Mouse (Mus musculus) liver, embryonic 15.5 days (tissue): ENCODE results near the gene Sult6b2. TPM values are rescaled to one million over a fixed set of nuclear protein-coding genes. Genes with fewer than 3 reads are reported as not detected.

Experiments
- ATAC-seq: fragments of 200-750 bp; cut with Nextera tagmentation; 2 replicates; pipeline ENCODE4 v1.8.0; 2017; ENCODE audit warnings: moderate number of reproducible peaks, mild to moderate bottlenecking, moderate library complexity; ENCODE audit not compliant: insufficient read depth
- H3K27ac ChIP-seq: fragments of 300-500 bp; sonication (generic); replicated peaks from 2 replicates; pipeline ENCODE4 v1.5.1; 2015; ENCODE audit warnings: mild to moderate bottlenecking, inconsistent platforms
- H3K27me3 ChIP-seq: fragments of 300-500 bp; sonication (generic); 2 replicates; pipeline ENCODE4 v1.6.1; 2015; ENCODE audit warnings: mild to moderate bottlenecking, inconsistent platforms
- H3K36me3 ChIP-seq: fragments of 300-500 bp; sonication (generic); replicated peaks from 2 replicates; pipeline ENCODE4 v1.6.1; 2015; ENCODE audit warnings: moderate library complexity, mild to moderate bottlenecking, inconsistent platforms
- H3K4me1 ChIP-seq: fragments of 300-500 bp; sonication (generic); replicated peaks from 2 replicates; pipeline ENCODE4 v1.6.1; 2015; ENCODE audit warnings: inconsistent platforms
- H3K4me2 ChIP-seq: fragments of 300-500 bp; sonication (generic); 2 replicates; pipeline ENCODE4 v1.6.1; 2015; ENCODE audit warnings: moderate library complexity, mild to moderate bottlenecking, inconsistent platforms
- H3K4me3 ChIP-seq: fragments of 300-500 bp; sonication (generic); replicated peaks from 2 replicates; pipeline ENCODE4 v1.5.1; 2015; ENCODE audit warnings: mild to moderate bottlenecking, inconsistent platforms
- H3K9ac ChIP-seq: fragments of 300-500 bp; sonication (generic); 2 replicates; pipeline ENCODE4 v1.6.1; 2015; ENCODE audit warnings: moderate library complexity, mild to moderate bottlenecking, inconsistent platforms
- H3K9me3 ChIP-seq: fragments of 300-500 bp; sonication (generic); replicated peaks from 2 replicates; pipeline ENCODE4 v1.6.1; 2016; ENCODE audit warnings: inconsistent platforms
- WGBS: fragments of 180-500 bp; shearing (Covaris S2); methylation state at CpG from one replicate; pipeline ENCODE4 v1.1.7; 2015; ENCODE audit warnings: mixed read lengths; ENCODE audit not compliant: insufficient replicate concordance; 5-methylcytosine and 5-hydroxymethylcytosine counted together
- polyA plus RNA-seq: library from polyadenylated mRNA; unstranded; fragments of >200 nt; fragmentation: Nextera tagmentation; extraction: Ambion mirVana; gene quantifications from 2 replicates; pipeline ENCODE4 v1.2.1, GENCODE M21; 2015

Sult6b2 gene
- polyA plus RNA-seq, 1 experiment from 2014 or later: 0.03 TPM

- Histone ChIP-seq H3K36me3 (no peaks in the 10 kb centered on the region), H3K27me3 (peaks cover 6% of the 10 kb centered on the region; the same call in 1 of the 2 replicates), H3K4me1 (peaks cover 13% of the 10 kb centered on the region), H3K4me3 (no peak overlapping the region), H3K9ac (no peak overlapping the region), H3K4me2 (no peak overlapping the region), H3K27ac (no peak overlapping the region), H3K9me3 (no peaks in the 10 kb centered on the region)
- no peak for ATAC-seq
- WGBS: 42% methylated on average over 4 of the region's 4 CpGs
Observed at GRCm38 (mm10) chr6:142834911-142835310, 30.6 kb upstream of the Sult6b2 start.

GRCm38 (mm10) chr6:142831706-142832105 is 27.4 kb upstream of the Sult6b2 start:
- WGBS: 10% methylated on average over 3 of the region's 3 CpGs
- H3K4me1 ChIP-seq: peaks cover 13% of the 10 kb centered on the region
- no peak overlapping the region for H3K27ac ChIP-seq
- no peak overlapping the region for H3K4me2 ChIP-seq
- H3K36me3 ChIP-seq: no peaks in the 10 kb centered on the region
- ATAC-seq: no peak
- H3K9me3 ChIP-seq: no peaks in the 10 kb centered on the region
- H3K27me3 ChIP-seq: peaks cover 9% of the 10 kb centered on the region; the same call in 1 of the 2 replicates
- H3K4me3 ChIP-seq: no peak overlapping the region
- no peak overlapping the region for H3K9ac ChIP-seq

- H3K4me2 ChIP-seq: peak overlapping the region; percentile 16; the same call in 1 of the 2 replicates
- H3K36me3 ChIP-seq: no peaks in the 10 kb centered on the region
- no peak overlapping the region for H3K9ac ChIP-seq
- H3K27ac ChIP-seq: no peak overlapping the region
- peak; percentile 73 for ATAC-seq
- no peaks in the 10 kb centered on the region for H3K9me3 ChIP-seq
- peaks cover 13% of the 10 kb centered on the region for H3K4me1 ChIP-seq
- no peak overlapping the region for H3K4me3 ChIP-seq
- peaks cover 9% of the 10 kb centered on the region; the same call in 1 of the 2 replicates for H3K27me3 ChIP-seq
- WGBS: 3% methylated on average over 8 of the region's 8 CpGs
Observed at GRCm38 (mm10) chr6:142831243-142831642, 26.9 kb upstream of the Sult6b2 start.

- Histone ChIP-seq H3K36me3 (no peaks in the 10 kb centered on the region), H3K4me3 (no peak overlapping the region), H3K27ac (no peak overlapping the region), H3K9me3 (no peaks in the 10 kb centered on the region), H3K4me2 (no peak overlapping the region), H3K27me3 (peaks cover 9% of the 10 kb centered on the region; the same call in 1 of the 2 replicates), H3K4me1 (peaks cover 13% of the 10 kb centered on the region), H3K9ac (no peak overlapping the region)
- 54% methylated on average over 3 of the region's 3 CpGs for WGBS
- ATAC-seq: no peak
Observed at GRCm38 (mm10) chr6:142830221-142830620, 25.9 kb upstream of the Sult6b2 start.

- ATAC-seq: no peak
- no peaks in the 10 kb centered on the region for H3K36me3 ChIP-seq
- no peaks in the 10 kb centered on the region for H3K4me1 ChIP-seq
- no peak overlapping the region for H3K27ac ChIP-seq
- no peak overlapping the region for H3K4me2 ChIP-seq
- no peak overlapping the region for H3K4me3 ChIP-seq
- no peaks in the 10 kb centered on the region for H3K9me3 ChIP-seq
- peaks cover 7% of the 10 kb centered on the region; the same call in 1 of the 2 replicates for H3K27me3 ChIP-seq
- 69% methylated on average over 5 of the region's 5 CpGs for WGBS
- H3K9ac ChIP-seq: no peak overlapping the region
Observed at GRCm38 (mm10) chr6:142825449-142825848, 21.1 kb upstream of the Sult6b2 start.

GRCm38 (mm10) chr6:142823008-142823787 is 18.9 kb upstream of the Sult6b2 start:
- Histone ChIP-seq H3K9ac (no peak overlapping the region), H3K27ac (no peak overlapping the region), H3K9me3 (no peaks in the 10 kb centered on the region), H3K27me3 (no peaks in the 10 kb centered on the region), H3K4me2 (no peak overlapping the region), H3K4me1 (no peaks in the 10 kb centered on the region), H3K4me3 (no peak overlapping the region), H3K36me3 (no peaks in the 10 kb centered on the region)
- 39% methylated on average over 5 of the region's 5 CpGs for WGBS
- no peak for ATAC-seq

GRCm38 (mm10) chr6:142818306-142818705 is 14.0 kb upstream of the Sult6b2 start:
- 81% methylated on average over 10 of the region's 10 CpGs for WGBS

GRCm38 (mm10) chr6:142815513-142815912 is 11.2 kb upstream of the Sult6b2 start:
- 65% methylated on average over 3 of the region's 3 CpGs for WGBS
- Histone ChIP-seq H3K9ac (no peak overlapping the region), H3K36me3 (no peaks in the 10 kb centered on the region), H3K27ac (no peak overlapping the region), H3K4me1 (peaks cover 3% of the 10 kb centered on the region; the same call in 1 of the 2 replicates), H3K27me3 (peaks cover 10% of the 10 kb centered on the region; the same call in 1 of the 2 replicates), H3K4me2 (no peak overlapping the region), H3K9me3 (no peaks in the 10 kb centered on the region), H3K4me3 (no peak overlapping the region)
- no peak for ATAC-seq

More at GRCm38 (mm10) chr6:142818306-142818705, 14.0 kb upstream of the Sult6b2 start:
- H3K27ac ChIP-seq: no peak overlapping the region
- no peaks in the 10 kb centered on the region for H3K9me3 ChIP-seq
- H3K4me3 ChIP-seq: no peak overlapping the region
- H3K9ac ChIP-seq: no peak overlapping the region
- H3K4me1 ChIP-seq: peaks cover 3% of the 10 kb centered on the region; the same call in 1 of the 2 replicates
- H3K27me3 ChIP-seq: peaks cover 10% of the 10 kb centered on the region; the same call in 1 of the 2 replicates
- H3K36me3 ChIP-seq: no peaks in the 10 kb centered on the region
- no peak for ATAC-seq
- no peak overlapping the region for H3K4me2 ChIP-seq

- Histone ChIP-seq H3K27me3 (peaks cover 10% of the 10 kb centered on the region; the same call in 1 of the 2 replicates), H3K27ac (no peak overlapping the region), H3K4me2 (peak overlapping the region; percentile 54), H3K9ac (no peak overlapping the region), H3K9me3 (no peaks in the 10 kb centered on the region), H3K4me1 (peaks cover 3% of the 10 kb centered on the region; the same call in 1 of the 2 replicates), H3K4me3 (peak overlapping the region; percentile 41), H3K36me3 (no peaks in the 10 kb centered on the region)
- 5% methylated on average over 15 of the region's 15 CpGs for WGBS
- ATAC-seq: no peak
Observed at GRCm38 (mm10) chr6:142814495-142814921, 10.2 kb upstream of the Sult6b2 start.

- Histone ChIP-seq H3K4me2 (peak overlapping the region; percentile 54), H3K9ac (no peak overlapping the region), H3K4me1 (peaks cover 3% of the 10 kb centered on the region; the same call in 1 of the 2 replicates), H3K4me3 (peak overlapping the region; percentile 41), H3K27me3 (peaks cover 10% of the 10 kb centered on the region; the same call in 1 of the 2 replicates), H3K36me3 (no peaks in the 10 kb centered on the region), H3K9me3 (no peaks in the 10 kb centered on the region), H3K27ac (no peak overlapping the region)
- peak; percentile 28; the same call in 1 of the 2 replicates for ATAC-seq
- WGBS: 58% methylated on average over 10 of the region's 10 CpGs
Observed at GRCm38 (mm10) chr6:142814011-142814410, 9.7 kb upstream of the Sult6b2 start.

GRCm38 (mm10) chr6:142812969-142813368 is 8.7 kb upstream of the Sult6b2 start:
- Histone ChIP-seq H3K9ac (no peak overlapping the region), H3K9me3 (no peaks in the 10 kb centered on the region), H3K4me3 (no peak overlapping the region), H3K36me3 (no peaks in the 10 kb centered on the region), H3K27me3 (peaks cover 10% of the 10 kb centered on the region; the same call in 1 of the 2 replicates), H3K4me2 (no peak overlapping the region), H3K4me1 (peaks cover 3% of the 10 kb centered on the region; the same call in 1 of the 2 replicates), H3K27ac (no peak overlapping the region)
- WGBS: 41% methylated on average over 5 of the region's 5 CpGs
- no peak for ATAC-seq
